Mouse (Mus musculus) limb, embryonic 12.5 days (tissue): ENCODE results near the gene Dbp. TPM values are rescaled to one million over a fixed set of nuclear protein-coding genes. Genes with fewer than 3 reads are reported as not detected.

Experiments used
- ATAC-seq: fragments of 200-750 bp; cut with Nextera tagmentation; 2 replicates; pipeline ENCODE4 v1.8.0; 2017; ENCODE audit warnings: low read depth, moderate TSS enrichment; ENCODE audit not compliant: insufficient number of reproducible peaks, insufficient read depth, low FRiP score, low TSS enrichment
- H3K27ac ChIP-seq: fragments of 300-500 bp; sonication (generic); 2 replicates; pipeline ENCODE4 v1.5.1; 2016; ENCODE audit warnings: mild to moderate bottlenecking, moderate library complexity
- H3K27me3 ChIP-seq: fragments of 300-500 bp; sonication (generic); 2 replicates; pipeline ENCODE4 v1.6.1; 2016; ENCODE audit warnings: mild to moderate bottlenecking, moderate library complexity
- H3K36me3 ChIP-seq: fragments of 300-500 bp; sonication (generic); 2 replicates; pipeline ENCODE4 v1.6.1; 2016; ENCODE audit warnings: mild to moderate bottlenecking, moderate library complexity
- H3K4me1 ChIP-seq: fragments of 300-500 bp; sonication (generic); replicated peaks from 2 replicates; pipeline ENCODE4 v1.6.1; 2016
- H3K4me2 ChIP-seq: fragments of 300-500 bp; sonication (generic); 2 replicates; pipeline ENCODE4 v1.6.1; 2016; ENCODE audit warnings: mild to moderate bottlenecking, moderate library complexity
- H3K4me3 ChIP-seq: fragments of 300-500 bp; sonication (generic); replicated peaks from 2 replicates; pipeline ENCODE4 v1.5.1; 2016; ENCODE audit warnings: mild to moderate bottlenecking
- H3K9ac ChIP-seq: fragments of 300-500 bp; sonication (generic); replicated peaks from 2 replicates; pipeline ENCODE4 v1.6.1; 2016; ENCODE audit warnings: mild to moderate bottlenecking, moderate library complexity
- H3K9me3 ChIP-seq: fragments of 300-500 bp; sonication (generic); 2 replicates; pipeline ENCODE4 v1.6.1; 2016; ENCODE audit warnings: mild to moderate bottlenecking, moderate library complexity
- WGBS: fragments of 180-500 bp; shearing (Covaris S2); methylation state at CpG from one replicate; pipeline ENCODE4 v1.1.7; 2016; 5-methylcytosine and 5-hydroxymethylcytosine counted together
- polyA plus RNA-seq: library from polyadenylated mRNA; unstranded; fragments of >200 nt; fragmentation: Nextera tagmentation; extraction: Ambion mirVana; gene quantifications from 2 replicates; pipeline ENCODE4 v1.2.1, GENCODE M21; 2016

Gene Dbp
- polyA plus RNA-seq, 1 experiment from 2014 or later: 6.4 TPM

- Histone ChIP-seq H3K4me3 (peak overlapping the region; percentile 75), H3K9ac (peak overlapping the region; percentile 89), H3K4me1 (peaks cover 60% of the 10 kb centered on the region), H3K36me3 (peaks cover 20% of the 10 kb centered on the region), H3K27me3 (peaks cover 6% of the 10 kb centered on the region; the same call in 1 of the 2 replicates), H3K27ac (peak overlapping the region; percentile 91), H3K9me3 (no peaks in the 10 kb centered on the region), H3K4me2 (peak overlapping the region; percentile 97)
- WGBS: 0% methylated on average over 7 of the region's 7 CpGs
- ATAC-seq: no peak
Observed at GRCm38 (mm10) chr7:45705873-45706281, 989 bp downstream of the Dbp start.

GRCm38 (mm10) chr7:45706721-45707241 lies 1.9 kb downstream of the Dbp start:
- 0 out of 2 replicates have a peak, but pooled peaks cover under 1% of the 10 kb centered on the region for H3K27me3 ChIP-seq
- under 1% methylated on average over 43 of the region's 45 CpGs for WGBS
- H3K4me2 ChIP-seq: peak overlapping the region; percentile 97
- peaks cover 29% of the 10 kb centered on the region for H3K36me3 ChIP-seq
- H3K9me3 ChIP-seq: no peaks in the 10 kb centered on the region
- no peak for ATAC-seq
- peak overlapping the region; percentile 89 for H3K9ac ChIP-seq
- peak overlapping the region; percentile 91 for H3K27ac ChIP-seq
- H3K4me1 ChIP-seq: peaks cover 52% of the 10 kb centered on the region
- H3K4me3 ChIP-seq: peak overlapping the region; percentile 75

GRCm38 (mm10) chr7:45707375-45707967 lies 2.6 kb downstream of the Dbp start:
- Histone ChIP-seq H3K4me3 (peak overlapping the region; percentile 75), H3K9me3 (no peaks in the 10 kb centered on the region), H3K36me3 (peaks cover 36% of the 10 kb centered on the region), H3K27me3 (no peaks in the 10 kb centered on the region), H3K9ac (no peak overlapping the region), H3K4me1 (peaks cover 52% of the 10 kb centered on the region), H3K4me2 (peak overlapping the region; percentile 97), H3K27ac (peak overlapping the region; percentile 91)
- ATAC-seq: no peak
- under 1% methylated on average over 27 of the region's 27 CpGs for WGBS

GRCm38 (mm10) chr7:45708221-45708761 lies 3.4 kb downstream of the Dbp start:
- Histone ChIP-seq H3K27me3 (no peaks in the 10 kb centered on the region), H3K27ac (peak overlapping the region; percentile 91), H3K9ac (no peak overlapping the region; the same call in 1 of the 2 replicates), H3K9me3 (no peaks in the 10 kb centered on the region), H3K4me3 (peak overlapping the region; percentile 75), H3K36me3 (peaks cover 44% of the 10 kb centered on the region), H3K4me1 (peaks cover 52% of the 10 kb centered on the region), H3K4me2 (peak overlapping the region; percentile 97)
- 32% methylated on average over 13 of the region's 13 CpGs for WGBS
- ATAC-seq: no peak

GRCm38 (mm10) chr7:45709036-45709435 lies 4.1 kb downstream of the Dbp start:
- peaks cover 47% of the 10 kb centered on the region for H3K4me1 ChIP-seq
- no peak overlapping the region for H3K9ac ChIP-seq
- no peak overlapping the region for H3K4me3 ChIP-seq
- no peak for ATAC-seq
- H3K4me2 ChIP-seq: peak overlapping the region; percentile 97; the same call in 1 of the 2 replicates
- WGBS: 63% methylated on average over 6 of the region's 6 CpGs
- no peaks in the 10 kb centered on the region for H3K9me3 ChIP-seq
- H3K27ac ChIP-seq: no peak overlapping the region
- peaks cover 49% of the 10 kb centered on the region for H3K36me3 ChIP-seq
- H3K27me3 ChIP-seq: no peaks in the 10 kb centered on the region

- ATAC-seq: no peak
- 83% methylated on average over 14 of the region's 14 CpGs for WGBS
- no peaks in the 10 kb centered on the region for H3K27me3 ChIP-seq
- peaks cover 54% of the 10 kb centered on the region for H3K4me1 ChIP-seq
- H3K4me2 ChIP-seq: no peak overlapping the region
- no peak overlapping the region for H3K9ac ChIP-seq
- H3K4me3 ChIP-seq: no peak overlapping the region
- H3K27ac ChIP-seq: no peak overlapping the region
- peaks cover 49% of the 10 kb centered on the region for H3K36me3 ChIP-seq
- H3K9me3 ChIP-seq: no peaks in the 10 kb centered on the region
Observed at GRCm38 (mm10) chr7:45709677-45710355, 4.9 kb downstream of the Dbp start.

GRCm38 (mm10) chr7:45710477-45711191 lies 5.7 kb downstream of the Dbp start:
- H3K4me2 ChIP-seq: no peak overlapping the region; the same call in 1 of the 2 replicates
- no peak overlapping the region for H3K4me3 ChIP-seq
- H3K4me1 ChIP-seq: peaks cover 53% of the 10 kb centered on the region
- H3K9ac ChIP-seq: no peak overlapping the region
- H3K36me3 ChIP-seq: peaks cover 49% of the 10 kb centered on the region
- no peaks in the 10 kb centered on the region for H3K9me3 ChIP-seq
- no peak overlapping the region for H3K27ac ChIP-seq
- no peak for ATAC-seq
- WGBS: 89% methylated on average over 20 of the region's 20 CpGs
- H3K27me3 ChIP-seq: no peaks in the 10 kb centered on the region

- ATAC-seq: no peak
- Histone ChIP-seq H3K4me1 (peaks cover 54% of the 10 kb centered on the region), H3K27me3 (no peaks in the 10 kb centered on the region), H3K9me3 (no peaks in the 10 kb centered on the region), H3K27ac (0 out of 2 replicates have a peak overlapping the region, but pooled peaks have one; percentile 2), H3K4me2 (no peak overlapping the region; the same call in 1 of the 2 replicates), H3K4me3 (no peak overlapping the region), H3K9ac (no peak overlapping the region), H3K36me3 (peaks cover 49% of the 10 kb centered on the region)
- WGBS: 93% methylated on average over 24 of the region's 24 CpGs
Observed at GRCm38 (mm10) chr7:45711316-45712021, 6.6 kb downstream of the Dbp start.

GRCm38 (mm10) chr7:45712022-45712757 lies 7.3 kb downstream of the Dbp start:
- no peaks in the 10 kb centered on the region for H3K9me3 ChIP-seq
- no peak overlapping the region for H3K27ac ChIP-seq
- peaks cover 49% of the 10 kb centered on the region for H3K36me3 ChIP-seq
- no peak for ATAC-seq
- 87% methylated on average over 21 of the region's 21 CpGs for WGBS
- H3K4me2 ChIP-seq: no peak overlapping the region
- no peak overlapping the region for H3K9ac ChIP-seq
- H3K27me3 ChIP-seq: no peaks in the 10 kb centered on the region
- no peak overlapping the region for H3K4me3 ChIP-seq
- H3K4me1 ChIP-seq: peaks cover 56% of the 10 kb centered on the region

- ATAC-seq: no peak
- Histone ChIP-seq H3K9ac (no peak overlapping the region), H3K4me2 (no peak overlapping the region), H3K4me1 (peaks cover 44% of the 10 kb centered on the region), H3K4me3 (peak overlapping the region; percentile 1; the same call in 1 of the 2 replicates), H3K27me3 (no peaks in the 10 kb centered on the region), H3K27ac (no peak overlapping the region), H3K9me3 (no peaks in the 10 kb centered on the region), H3K36me3 (peaks cover 49% of the 10 kb centered on the region)
- WGBS: 92% methylated on average over 16 of the region's 16 CpGs
Observed at GRCm38 (mm10) chr7:45713396-45713795, 8.5 kb downstream of the Dbp start.
